Mouse (Mus musculus) heart, embryonic 14.5 days (tissue): ENCODE measurements at regions not wholly inside any gene's neighbourhood (a gene's known extent, or its start where the extent isn't known, plus 50 kb on each side); places are given as distances from the start of the nearest gene placed in this dataset.
A peak's percentile ranks its signal among the peaks of the same experiment; 100 is the strongest.

ENCODE experiments used
- ATAC-seq: fragments of 200-750 bp; cut with Nextera tagmentation; 2 replicates; pipeline ENCODE4 v1.8.0; 2017; ENCODE audit warnings: low read depth, moderate TSS enrichment; ENCODE audit not compliant: insufficient number of reproducible peaks, insufficient read depth, low FRiP score
- H3K27ac ChIP-seq, 2 experiments: fragments of 200-500 bp in 1 of 2; fragments of 300-500 bp in 1 of 2; sonication (generic) in 1 of 2; replicated peaks in 1 of 2; 2 replicates each; pipeline ENCODE4 v1.5.1; 2012 to 2014; ENCODE audit warnings: low read depth in 2 of 2, low read length in 2 of 2, control low read depth in 1 of 2, mild to moderate bottlenecking in 1 of 2, mixed read lengths in 1 of 2; ENCODE audit not compliant: control insufficient read depth in 1 of 2, insufficient read depth in 1 of 2
- H3K27me3 ChIP-seq: fragments of 300-500 bp; sonication (generic); 2 replicates; pipeline ENCODE4 v1.6.1; 2014; ENCODE audit warnings: mild to moderate bottlenecking, low read length, control low read depth; ENCODE audit not compliant: control insufficient read depth, insufficient read depth
- H3K36me3 ChIP-seq: fragments of 300-500 bp; sonication (generic); 2 replicates; pipeline ENCODE4 v1.6.1; 2014; ENCODE audit warnings: mild to moderate bottlenecking, control low read depth, low read length, mixed read lengths; ENCODE audit not compliant: control insufficient read depth, insufficient read depth
- H3K4me1 ChIP-seq, 2 experiments: fragments of 200-500 bp in 1 of 2; fragments of 300-500 bp in 1 of 2; sonication (generic) in 1 of 2; 2 replicates each; pipeline ENCODE4 v1.6.1; 2012 to 2014; ENCODE audit warnings: low read length in 2 of 2, control low read depth in 1 of 2, mixed read lengths in 1 of 2; ENCODE audit not compliant: control insufficient read depth in 2 of 2, insufficient read depth in 2 of 2
- H3K4me2 ChIP-seq: fragments of 300-500 bp; sonication (generic); 2 replicates; pipeline ENCODE4 v1.6.1; 2014; ENCODE audit warnings: mild to moderate bottlenecking, low read length
- H3K4me3 ChIP-seq, 2 experiments: fragments of 200-500 bp in 1 of 2; fragments of 300-500 bp in 1 of 2; sonication (generic) in 1 of 2; 2 replicates each; pipeline ENCODE4 v1.5.1; 2012 to 2014; ENCODE audit warnings: low read length in 2 of 2, mild to moderate bottlenecking in 2 of 2, control low read depth in 1 of 2, low read depth in 1 of 2, moderate library complexity in 1 of 2; ENCODE audit not compliant: control insufficient read depth in 1 of 2, insufficient read depth in 1 of 2
- H3K9ac ChIP-seq: fragments of 300-500 bp; sonication (generic); 2 replicates; pipeline ENCODE4 v1.6.1; 2014; ENCODE audit warnings: mild to moderate bottlenecking, low read length
- H3K9me3 ChIP-seq: fragments of 300-500 bp; sonication (generic); 2 replicates; pipeline ENCODE4 v1.6.1; 2016; ENCODE audit warnings: low read length, control low read depth; ENCODE audit not compliant: control insufficient read depth
- WGBS: fragments of 180-500 bp; shearing (Covaris S2); extraction: QIAGEN DNeasy Blood & Tissue Kit; methylation state at CpG from one replicate; pipeline ENCODE4 v1.1.7; 2014; 5-methylcytosine and 5-hydroxymethylcytosine counted together

GRCm38 (mm10) chr8:8951186-8951585 lies 260.9 kb upstream of the Arglu1 start:
- no peak overlapping the region for H3K27ac ChIP-seq
- no peak overlapping the region for H3K9ac ChIP-seq
- no peaks in the 10 kb centered on the region for H3K27me3 ChIP-seq
- no peaks in the 10 kb centered on the region for H3K9me3 ChIP-seq
- 32% methylated on average over 9 of the region's 9 CpGs for WGBS
- H3K4me1 ChIP-seq = peaks cover 3 to 14% of the 10 kb centered on the region in 2 experiments; a peak in 3 of 4 replicates
- no peaks in the 10 kb centered on the region for H3K36me3 ChIP-seq
- no peak overlapping the region for H3K4me2 ChIP-seq
- no peak for ATAC-seq
- no peak overlapping the region for H3K4me3 ChIP-seq

DNA sequence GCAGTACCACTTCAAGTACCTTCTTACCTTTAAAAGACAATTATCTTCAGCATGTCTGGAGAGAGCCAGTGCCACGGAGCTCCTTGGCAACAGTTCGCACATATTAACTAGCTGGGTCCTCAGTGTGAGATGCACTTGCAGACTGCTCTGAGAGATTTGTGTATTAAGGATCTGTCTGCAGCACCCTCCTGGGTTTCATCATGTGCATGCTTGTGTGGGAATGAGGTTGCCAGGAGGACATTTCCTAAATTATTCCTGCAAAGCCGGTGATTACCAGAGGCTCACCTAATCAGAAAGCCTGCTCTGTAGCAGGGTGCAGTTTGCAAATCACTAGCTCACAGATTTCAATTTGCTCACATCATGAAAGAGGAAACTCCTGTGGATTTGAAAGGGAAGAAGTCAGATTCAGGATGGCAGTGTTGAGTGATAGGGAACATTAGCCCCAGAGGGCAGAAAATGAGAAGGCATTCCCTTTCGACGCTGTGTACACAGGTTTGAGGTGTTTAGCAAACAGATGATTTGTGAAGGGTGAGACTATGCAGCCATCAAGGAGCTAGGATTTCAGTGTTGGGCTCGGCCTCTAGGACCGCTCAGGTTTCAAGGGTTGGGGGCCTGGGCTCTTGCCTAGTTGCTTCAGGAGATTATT lies 257.3 kb upstream of the Arglu1 start:
- no peak overlapping the region for H3K9ac ChIP-seq
- H3K27ac ChIP-seq = no peak overlapping the region
- H3K36me3 ChIP-seq = no peaks in the 10 kb centered on the region
- no peak for ATAC-seq
- no peaks in the 10 kb centered on the region for H3K9me3 ChIP-seq
- H3K4me1 ChIP-seq = peaks cover 3 to 14% of the 10 kb centered on the region in 2 experiments; a peak in 3 of 4 replicates
- no peaks in the 10 kb centered on the region for H3K27me3 ChIP-seq
- H3K4me3 ChIP-seq = no peak overlapping the region
- H3K4me2 ChIP-seq = 0 out of 2 replicates have a peak overlapping the region, but pooled peaks have one; percentile 11
- WGBS = 11% methylated on average over 7 of the region's 7 CpGs

DNA sequence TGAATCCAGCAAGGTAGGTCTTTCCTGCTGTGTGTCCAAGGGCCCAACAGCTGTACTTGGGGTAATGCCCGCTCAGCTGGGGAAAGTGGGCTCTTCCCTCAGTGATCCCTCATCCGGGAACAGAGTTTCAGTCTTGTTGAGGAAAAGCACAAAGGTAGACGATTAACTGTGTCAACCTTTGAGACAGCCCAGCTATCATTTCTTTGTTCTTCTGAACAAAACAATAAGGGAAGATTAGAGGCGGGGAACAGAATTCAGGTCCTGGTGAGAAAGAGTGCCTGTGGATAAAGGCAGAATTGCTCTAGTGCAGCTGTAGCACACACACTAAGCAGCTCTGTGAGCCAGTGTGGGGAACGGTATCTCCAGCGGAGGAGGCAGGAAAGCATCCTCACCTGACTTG lies 252.7 kb upstream of the Arglu1 start:
- WGBS = 78% methylated on average over 6 of the region's 6 CpGs
- Histone ChIP-seq H3K36me3 (no peaks in the 10 kb centered on the region), H3K9ac (no peak overlapping the region)

GRCm38 (mm10) chr8:8940899-8941298 lies 250.6 kb upstream of the Arglu1 start:
- H3K27ac ChIP-seq = no peak overlapping the region
- H3K9me3 ChIP-seq = no peaks in the 10 kb centered on the region
- H3K4me2 ChIP-seq = no peak overlapping the region
- no peak for ATAC-seq
- no peak overlapping the region for H3K4me3 ChIP-seq
- no peaks in the 10 kb centered on the region for H3K36me3 ChIP-seq
- H3K27me3 ChIP-seq = no peaks in the 10 kb centered on the region
- no peaks in the 10 kb centered on the region for H3K4me1 ChIP-seq
- H3K9ac ChIP-seq = no peak overlapping the region
- 87% methylated on average over 4 of the region's 4 CpGs for WGBS

More for the DNA sequence above, 252.7 kb upstream of the Arglu1 start:
- no peak overlapping the region for H3K4me2 ChIP-seq
- no peaks in the 10 kb centered on the region for H3K9me3 ChIP-seq
- ATAC-seq = no peak
- no peak overlapping the region for H3K4me3 ChIP-seq
- no peak overlapping the region for H3K27ac ChIP-seq
- H3K4me1 ChIP-seq = peaks cover 0 to 6% of the 10 kb centered on the region in 2 experiments; a peak in 1 of 4 replicates
- H3K27me3 ChIP-seq = no peaks in the 10 kb centered on the region

- Histone ChIP-seq H3K4me1 (no peaks in the 10 kb centered on the region), H3K9ac (no peak overlapping the region), H3K27me3 (no peaks in the 10 kb centered on the region), H3K4me2 (no peak overlapping the region), H3K36me3 (no peaks in the 10 kb centered on the region), H3K27ac (no peak overlapping the region), H3K4me3 (no peak overlapping the region), H3K9me3 (no peaks in the 10 kb centered on the region)
- WGBS = 76% methylated on average over 7 of the region's 7 CpGs
- ATAC-seq = no peak
These were observed 248.2 kb upstream of the Arglu1 start for GRCm38 (mm10) chr8:8938536-8938935.

GRCm38 (mm10) chr8:8932466-8932865 lies 242.1 kb upstream of the Arglu1 start:
- Histone ChIP-seq H3K36me3 (no peaks in the 10 kb centered on the region), H3K27me3 (no peaks in the 10 kb centered on the region), H3K9me3 (no peaks in the 10 kb centered on the region), H3K9ac (no peak overlapping the region), H3K4me3 (no peak overlapping the region), H3K27ac (no peak overlapping the region), H3K4me2 (no peak overlapping the region), H3K4me1 (no peaks in the 10 kb centered on the region)
- no peak for ATAC-seq
- WGBS = 77% methylated on average over 3 of the region's 3 CpGs

GRCm38 (mm10) chr8:8931746-8932145 lies 241.4 kb upstream of the Arglu1 start:
- H3K9me3 ChIP-seq = no peaks in the 10 kb centered on the region
- H3K4me2 ChIP-seq = no peak overlapping the region
- no peak overlapping the region for H3K4me3 ChIP-seq
- 77% methylated on average over 6 of the region's 6 CpGs for WGBS
- no peaks in the 10 kb centered on the region for H3K36me3 ChIP-seq
- ATAC-seq = no peak
- no peaks in the 10 kb centered on the region for H3K4me1 ChIP-seq
- H3K9ac ChIP-seq = no peak overlapping the region
- no peaks in the 10 kb centered on the region for H3K27me3 ChIP-seq
- H3K27ac ChIP-seq = no peak overlapping the region
